Mouse (Mus musculus) ES-Bruce4 (cell line): ENCODE measurements at regions not wholly inside any gene's neighbourhood (a gene's known extent, or its start where the extent isn't known, plus 50 kb on each side); places are given as distances from the start of the nearest gene placed in this dataset.

Experiments
- CTCF ChIP-seq: IDR thresholded peaks from one replicate; pipeline ENCODE4 v1.8.1; 2011; ENCODE audit warnings: low read depth, low read length
- EP300 ChIP-seq: IDR thresholded peaks from 2 replicates; pipeline ENCODE4 v1.6.1; 2011; ENCODE audit warnings: low read depth, low read length; ENCODE audit not compliant: insufficient read depth
- POLR2A ChIP-seq: IDR thresholded peaks from one replicate; pipeline ENCODE4 v1.8.1; 2011; ENCODE audit warnings: low read length; ENCODE audit not compliant: insufficient read depth

GRCm38 (mm10) chr2:138708763-138709162, 452.4 kb downstream of the Btbd3 start:
- TF ChIP-seq EP300: no peak
- TF ChIP-seq CTCF: no peak
- TF ChIP-seq POLR2A: no peak
